Mouse (Mus musculus) liver, embryonic 14.5 days (tissue): ENCODE results near the gene Baiap2l2. TPM values are rescaled to one million over a fixed set of nuclear protein-coding genes. Genes with fewer than 3 reads are reported as not detected.

Source experiments
- ATAC-seq: fragments of 200-750 bp; cut with Nextera tagmentation; 2 replicates; pipeline ENCODE4 v1.8.0; 2017; ENCODE audit warnings: moderate number of reproducible peaks, mild to moderate bottlenecking, moderate library complexity; ENCODE audit not compliant: insufficient read depth
- DNase-seq, 3 experiments: peaks; one replicate each; pipeline ENCODE4 v3.0.0-alpha.2; 2012 to 2013; ENCODE audit warnings: low read depth in 3 of 3, low spot score in 3 of 3
- H3K27ac ChIP-seq: fragments of 300-500 bp; sonication (generic); 2 replicates; pipeline ENCODE4 v1.5.1; 2014; ENCODE audit warnings: moderate library complexity, mild to moderate bottlenecking, control low read depth, inconsistent platforms
- H3K27me3 ChIP-seq: fragments of 300-500 bp; sonication (generic); 2 replicates; pipeline ENCODE4 v1.6.1; 2014; ENCODE audit warnings: mild to moderate bottlenecking, low read length, moderate library complexity; ENCODE audit not compliant: control insufficient read depth, insufficient read depth
- H3K36me3 ChIP-seq: fragments of 300-500 bp; sonication (generic); replicated peaks from 2 replicates; pipeline ENCODE4 v1.6.1; 2014; ENCODE audit warnings: low read depth; ENCODE audit not compliant: control insufficient read depth, insufficient read depth
- H3K4me1 ChIP-seq, 2 experiments: fragments of 200-500 bp in 1 of 2; fragments of 300-500 bp in 1 of 2; sonication (generic) in 1 of 2; replicated peaks; 2 replicates each; pipeline ENCODE4 v1.6.1; 2012 to 2014; ENCODE audit warnings: antibody characterized with exemption in 1 of 2, inconsistent platforms in 1 of 2, low read length in 1 of 2; ENCODE audit not compliant: control insufficient read depth in 2 of 2, insufficient read depth in 2 of 2
- H3K4me2 ChIP-seq: fragments of 300-500 bp; sonication (generic); 2 replicates; pipeline ENCODE4 v1.6.1; 2014; ENCODE audit warnings: low read depth, mild to moderate bottlenecking, control low read depth, moderate library complexity
- H3K4me3 ChIP-seq, 2 experiments: fragments of 200-500 bp in 1 of 2; fragments of 300-500 bp in 1 of 2; sonication (generic) in 1 of 2; 2 replicates each; pipeline ENCODE4 v1.5.1; 2012 to 2014; ENCODE audit warnings: low read depth in 2 of 2, low read length in 2 of 2, mild to moderate bottlenecking in 2 of 2, control low read depth in 1 of 2, inconsistent platforms in 1 of 2, moderate library complexity in 1 of 2; ENCODE audit not compliant: insufficient read depth in 1 of 2
- H3K9ac ChIP-seq: fragments of 300-500 bp; sonication (generic); replicated peaks from 2 replicates; pipeline ENCODE4 v1.6.1; 2014; ENCODE audit warnings: mild to moderate bottlenecking, control low read depth, moderate library complexity
- H3K9me3 ChIP-seq: fragments of 300-500 bp; sonication (generic); 2 replicates; pipeline ENCODE4 v1.6.1; 2016; ENCODE audit warnings: low read length, mixed read lengths; ENCODE audit not compliant: control insufficient read depth
- CTCF ChIP-seq: IDR thresholded peaks from 2 replicates; pipeline ENCODE4 v1.5.1; 2016; ENCODE audit warnings: antibody characterized with exemption, low read depth, control low read depth
- EP300 ChIP-seq: IDR thresholded peaks from 2 replicates; pipeline ENCODE4 v1.6.1; 2016; ENCODE audit warnings: antibody characterized with exemption, low read depth
- WGBS: fragments of 180-500 bp; shearing (Covaris S2); extraction: QIAGEN DNeasy Blood & Tissue Kit; methylation state at CpG from one replicate; pipeline ENCODE4 v1.1.7; 2014; ENCODE audit not compliant: insufficient replicate concordance; 5-methylcytosine and 5-hydroxymethylcytosine counted together
- polyA plus RNA-seq, 2 experiments: library from polyadenylated mRNA; depleted of rRNA in 1 of 2; stranded (reverse) in 1 of 2; unstranded in 1 of 2; fragments of >200 nt; fragmentation: Nextera tagmentation in 1 of 2; extraction: Ambion mirVana in 1 of 2; gene quantifications; 2 replicates each; pipeline versions ENCODE4 v1.2.1 to v1.2.3; 2012 to 2014

The Baiap2l2 gene
- polyA plus RNA-seq, 2 experiments, result 1.2 to 3.9 TPM

- no peak overlapping the region for H3K4me2 ChIP-seq
- H3K36me3 ChIP-seq, result no peaks in the 10 kb centered on the region
- TF ChIP-seq EP300, result no peak
- no peak for TF ChIP-seq CTCF
- H3K4me3 ChIP-seq, result no peak overlapping the region
- ATAC-seq, result no peak
- no peak for DNase-seq
- H3K27me3 ChIP-seq, result no peaks in the 10 kb centered on the region
- WGBS, result 76% methylated on average over 26 of the region's 26 CpGs
- no peaks in the 10 kb centered on the region for H3K9me3 ChIP-seq
- H3K9ac ChIP-seq, result no peak overlapping the region
- no peaks in the 10 kb centered on the region for H3K4me1 ChIP-seq
- no peak overlapping the region for H3K27ac ChIP-seq
These were observed 72.4 kb downstream of the Baiap2l2 start for GRCm38 (mm10) chr15:79212750-79213446.

- WGBS, result 64% methylated on average over 2 of the region's 2 CpGs
- DNase-seq, result no peak
- ATAC-seq, result no peak
- Histone ChIP-seq H3K4me1 (no peaks in the 10 kb centered on the region), H3K4me2 (no peak overlapping the region), H3K4me3 (no peak overlapping the region), H3K9me3 (no peaks in the 10 kb centered on the region), H3K27me3 (no peaks in the 10 kb centered on the region), H3K27ac (no peak overlapping the region), H3K9ac (no peak overlapping the region), H3K36me3 (no peaks in the 10 kb centered on the region)
- TF ChIP-seq CTCF, result no peak
- TF ChIP-seq EP300, result no peak
These were observed 75.0 kb downstream of the Baiap2l2 start for GRCm38 (mm10) chr15:79210357-79210756.

- Histone ChIP-seq H3K4me1 (no peaks in the 10 kb centered on the region), H3K9me3 (no peaks in the 10 kb centered on the region), H3K36me3 (no peaks in the 10 kb centered on the region), H3K4me3 (no peak overlapping the region), H3K27ac (no peak overlapping the region), H3K27me3 (no peaks in the 10 kb centered on the region), H3K4me2 (no peak overlapping the region), H3K9ac (no peak overlapping the region)
- 56% methylated on average over 27 of the region's 27 CpGs for WGBS
- no peak for ATAC-seq
- TF ChIP-seq EP300 (no peak), CTCF (no peak)
- no peak for DNase-seq
These were observed 76.4 kb downstream of the Baiap2l2 start for GRCm38 (mm10) chr15:79208758-79209439.

GRCm38 (mm10) chr15:79208211-79208610, 77.1 kb downstream of the Baiap2l2 start:
- WGBS, result 54% methylated on average over 6 of the region's 6 CpGs
- TF ChIP-seq CTCF, result no peak
- TF ChIP-seq EP300, result no peak
- H3K27me3 ChIP-seq, result no peaks in the 10 kb centered on the region
- no peak for DNase-seq
- H3K36me3 ChIP-seq, result no peaks in the 10 kb centered on the region
- H3K27ac ChIP-seq, result no peak overlapping the region
- no peak overlapping the region for H3K4me3 ChIP-seq
- H3K4me2 ChIP-seq, result no peak overlapping the region
- H3K4me1 ChIP-seq, result no peaks in the 10 kb centered on the region
- ATAC-seq, result no peak
- no peak overlapping the region for H3K9ac ChIP-seq
- no peaks in the 10 kb centered on the region for H3K9me3 ChIP-seq

Other genes starting within 250 kb of the Baiap2l2 start
- gene Galr3, start 243.7 kb downstream of the Baiap2l2 start, polyA plus RNA-seq (2012; rRNA removed), result 0.30 and 0.50 TPM in 2 replicates
- gene Galr3, start 243.7 kb downstream of the Baiap2l2 start, polyA plus RNA-seq (2014; fragmentation: Nextera tagmentation; extraction: Ambion mirVana), result not detected in 2 replicates
- 39.9 and 43.4 TPM in 2 replicates for gene Ankrd54, start 222.6 kb downstream of the Baiap2l2 start, polyA plus RNA-seq (2012; rRNA removed)
- 37.7 and 48.3 TPM in 2 replicates for gene Ankrd54, start 222.6 kb downstream of the Baiap2l2 start, polyA plus RNA-seq (2014; fragmentation: Nextera tagmentation; extraction: Ambion mirVana)
- 99.9 and 104 TPM in 2 replicates for gene Eif3l, start 210.4 kb downstream of the Baiap2l2 start, polyA plus RNA-seq (2012; rRNA removed)
- gene Eif3l, start 210.4 kb downstream of the Baiap2l2 start, polyA plus RNA-seq (2014; fragmentation: Nextera tagmentation; extraction: Ambion mirVana), result 130 and 132 TPM in 2 replicates
- 1.6 and 1.7 TPM in 2 replicates for gene Micall1, start 176.6 kb downstream of the Baiap2l2 start, polyA plus RNA-seq (2012; rRNA removed)
- 0.69 and 0.71 TPM in 2 replicates for gene Micall1, start 176.6 kb downstream of the Baiap2l2 start, polyA plus RNA-seq (2014; fragmentation: Nextera tagmentation; extraction: Ambion mirVana)
- 53.9 and 112 TPM in 2 replicates for gene Polr2f, start 144.5 kb downstream of the Baiap2l2 start, polyA plus RNA-seq (2012; rRNA removed)
- gene Polr2f, start 144.5 kb downstream of the Baiap2l2 start, polyA plus RNA-seq (2014; fragmentation: Nextera tagmentation; extraction: Ambion mirVana), result 181 and 183 TPM in 2 replicates
- 0.19 and 0.46 TPM in 2 replicates for gene 1700088E04Rik, start 144.3 kb downstream of the Baiap2l2 start, polyA plus RNA-seq (2012; rRNA removed)
- 0.52 and 0.93 TPM in 2 replicates for gene 1700088E04Rik, start 144.3 kb downstream of the Baiap2l2 start, polyA plus RNA-seq (2014; fragmentation: Nextera tagmentation; extraction: Ambion mirVana)
- 0.12 and 0.24 TPM in 2 replicates for gene Sox10, start 120.3 kb downstream of the Baiap2l2 start, polyA plus RNA-seq (2012; rRNA removed)
- gene Sox10, start 120.3 kb downstream of the Baiap2l2 start, polyA plus RNA-seq (2014; fragmentation: Nextera tagmentation; extraction: Ambion mirVana), result 0.14 TPM in 1 of 2 replicates, not detected in the other
- gene Pick1, start 56.4 kb downstream of the Baiap2l2 start, polyA plus RNA-seq (2012; rRNA removed), result 9.1 and 12.4 TPM in 2 replicates
- 3.5 and 4.2 TPM in 2 replicates for gene Pick1, start 56.4 kb downstream of the Baiap2l2 start, polyA plus RNA-seq (2014; fragmentation: Nextera tagmentation; extraction: Ambion mirVana)
- gene Gm49486, start 56.1 kb downstream of the Baiap2l2 start, polyA plus RNA-seq (2012; rRNA removed), result 0.04 and 0.06 TPM in 2 replicates
- gene Gm49486, start 56.1 kb downstream of the Baiap2l2 start, polyA plus RNA-seq (2014; fragmentation: Nextera tagmentation; extraction: Ambion mirVana), result not detected in 2 replicates
- not detected in 2 replicates for gene Slc16a8, start 30.8 kb downstream of the Baiap2l2 start, polyA plus RNA-seq (2012; rRNA removed)
- gene Slc16a8, start 30.8 kb downstream of the Baiap2l2 start, polyA plus RNA-seq (2014; fragmentation: Nextera tagmentation; extraction: Ambion mirVana), result not detected in 2 replicates
- 10.5 and 11.8 TPM in 2 replicates for gene Pla2g6, start 42.9 kb upstream of the Baiap2l2 start, polyA plus RNA-seq (2012; rRNA removed)
- 7.9 and 9.9 TPM in 2 replicates for gene Pla2g6, start 42.9 kb upstream of the Baiap2l2 start, polyA plus RNA-seq (2014; fragmentation: Nextera tagmentation; extraction: Ambion mirVana)
- 1.8 TPM in 2 replicates for gene Maff, start 61.1 kb upstream of the Baiap2l2 start, polyA plus RNA-seq (2012; rRNA removed)
- 0.80 and 1.1 TPM in 2 replicates for gene Maff, start 61.1 kb upstream of the Baiap2l2 start, polyA plus RNA-seq (2014; fragmentation: Nextera tagmentation; extraction: Ambion mirVana)
- gene Tmem184b, start 118.0 kb upstream of the Baiap2l2 start, polyA plus RNA-seq (2012; rRNA removed), result 7.2 and 10.3 TPM in 2 replicates
- gene Tmem184b, start 118.0 kb upstream of the Baiap2l2 start, polyA plus RNA-seq (2014; fragmentation: Nextera tagmentation; extraction: Ambion mirVana), result 5.7 and 8.6 TPM in 2 replicates
- gene Csnk1e, start 170.0 kb upstream of the Baiap2l2 start, polyA plus RNA-seq (2012; rRNA removed), result 9.5 and 9.8 TPM in 2 replicates
- 3.7 and 5.5 TPM in 2 replicates for gene Csnk1e, start 170.0 kb upstream of the Baiap2l2 start, polyA plus RNA-seq (2014; fragmentation: Nextera tagmentation; extraction: Ambion mirVana)
- gene Kcnj4, start 219.7 kb upstream of the Baiap2l2 start, polyA plus RNA-seq (2012; rRNA removed), result not detected in 2 replicates
- gene Kcnj4, start 219.7 kb upstream of the Baiap2l2 start, polyA plus RNA-seq (2014; fragmentation: Nextera tagmentation; extraction: Ambion mirVana), result not detected in 2 replicates
- 2.3 and 2.6 TPM in 2 replicates for gene Kdelr3, start 230.9 kb upstream of the Baiap2l2 start, polyA plus RNA-seq (2012; rRNA removed)
- 3.2 TPM in 2 replicates for gene Kdelr3, start 230.9 kb upstream of the Baiap2l2 start, polyA plus RNA-seq (2014; fragmentation: Nextera tagmentation; extraction: Ambion mirVana)